Mouse (Mus musculus): ENCODE measurements around the gene Acsm2. TPM values are rescaled to one million over a fixed set of nuclear protein-coding genes. Genes with fewer than 3 reads are reported as not detected.

The Acsm2 gene
- polyA plus RNA-seq (2016; fragmentation: Nextera tagmentation; extraction: Ambion mirVana) = not detected in 2 replicates

- Histone ChIP-seq H3K9me3 (no peaks in the 10 kb centered on the region), H3K27me3 (ENCODE audit: poor library complexity, severe bottlenecking) (no peaks in the 10 kb centered on the region), H3K4me1 (no peaks in the 10 kb centered on the region), H3K27ac (no peak within 1 kb of the TSS), H3K4me3 (no peak within 1 kb of the TSS), H3K36me3 (replicated peaks) (no peaks in the 10 kb centered on the region)
- WGBS = 88% methylated on average over 1 of the region's 1 CpGs
- no peak for DNase-seq (ENCODE audit: extremely low spot score, low spot score)
Observed at GRCm38 (mm10) chr7:119554040-119554439, at the start of gene Acsm2. TSS of gene Acsm2 (plus strand) at chr7:119554340.

DNA sequence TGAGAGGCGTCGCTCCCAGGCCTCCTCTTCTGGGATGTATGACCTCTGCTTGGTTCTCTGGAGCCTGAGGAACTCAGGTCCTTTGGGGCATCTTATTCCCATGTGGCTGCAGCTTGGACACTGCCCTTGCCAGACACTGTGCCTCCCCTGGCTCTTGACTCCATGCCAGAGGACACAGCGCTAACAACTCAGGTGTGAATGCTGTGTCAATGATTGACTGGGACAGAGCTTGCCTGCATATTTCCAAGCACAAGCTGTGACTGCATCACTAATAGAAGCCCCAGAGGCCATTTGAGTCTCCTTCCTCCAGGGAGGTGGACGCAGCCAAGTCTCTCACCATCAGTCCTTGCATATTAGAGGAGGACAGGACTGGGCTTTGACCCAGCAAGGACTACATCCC is 43.0 kb upstream of the Acsm2 start:
- no peaks in the 10 kb centered on the region for H3K27me3 ChIP-seq (ENCODE audit: poor library complexity, severe bottlenecking)
- no peaks in the 10 kb centered on the region for H3K9me3 ChIP-seq
- no peaks in the 10 kb centered on the region for H3K4me1 ChIP-seq
- WGBS = 91% methylated on average over 4 of the region's 4 CpGs
- H3K36me3 ChIP-seq (replicated peaks) = no peaks in the 10 kb centered on the region
- no peak for DNase-seq (ENCODE audit: extremely low spot score, low spot score)
- H3K27ac ChIP-seq = no peak overlapping the region
- no peak overlapping the region for H3K4me3 ChIP-seq

GRCm38 (mm10) chr7:119513056-119513455 is 41.1 kb upstream of the Acsm2 start:
- DNase-seq (ENCODE audit: extremely low spot score, low spot score) = peak; percentile 47
- no peaks in the 10 kb centered on the region for H3K36me3 ChIP-seq (replicated peaks)
- 39% methylated on average over 7 of the region's 7 CpGs for WGBS
- no peaks in the 10 kb centered on the region for H3K4me1 ChIP-seq
- H3K27ac ChIP-seq = no peak overlapping the region
- H3K9me3 ChIP-seq = no peaks in the 10 kb centered on the region
- no peaks in the 10 kb centered on the region for H3K27me3 ChIP-seq (ENCODE audit: poor library complexity, severe bottlenecking)
- H3K4me3 ChIP-seq = no peak overlapping the region

- peak; percentile 20 for DNase-seq (ENCODE audit: extremely low spot score, low spot score)
- Histone ChIP-seq H3K4me1 (no peaks in the 10 kb centered on the region), H3K27me3 (ENCODE audit: poor library complexity, severe bottlenecking) (no peaks in the 10 kb centered on the region), H3K27ac (no peak overlapping the region), H3K9me3 (no peaks in the 10 kb centered on the region), H3K4me3 (no peak overlapping the region), H3K36me3 (replicated peaks) (no peaks in the 10 kb centered on the region)
- WGBS = 69% methylated on average over 10 of the region's 10 CpGs
Observed at GRCm38 (mm10) chr7:119515492-119516271, 38.5 kb upstream of the Acsm2 start.

- H3K4me1 ChIP-seq = no peaks in the 10 kb centered on the region
- H3K9me3 ChIP-seq = no peaks in the 10 kb centered on the region
- H3K27ac ChIP-seq = no peak overlapping the region
- no peaks in the 10 kb centered on the region for H3K36me3 ChIP-seq (replicated peaks)
- H3K4me3 ChIP-seq = no peak overlapping the region
- 89% methylated on average over 7 of the region's 7 CpGs for WGBS
- no peaks in the 10 kb centered on the region for H3K27me3 ChIP-seq (ENCODE audit: poor library complexity, severe bottlenecking)
- DNase-seq (ENCODE audit: extremely low spot score, low spot score) = peak; percentile 5
Observed at GRCm38 (mm10) chr7:119516272-119516558, 37.9 kb upstream of the Acsm2 start.

DNA sequence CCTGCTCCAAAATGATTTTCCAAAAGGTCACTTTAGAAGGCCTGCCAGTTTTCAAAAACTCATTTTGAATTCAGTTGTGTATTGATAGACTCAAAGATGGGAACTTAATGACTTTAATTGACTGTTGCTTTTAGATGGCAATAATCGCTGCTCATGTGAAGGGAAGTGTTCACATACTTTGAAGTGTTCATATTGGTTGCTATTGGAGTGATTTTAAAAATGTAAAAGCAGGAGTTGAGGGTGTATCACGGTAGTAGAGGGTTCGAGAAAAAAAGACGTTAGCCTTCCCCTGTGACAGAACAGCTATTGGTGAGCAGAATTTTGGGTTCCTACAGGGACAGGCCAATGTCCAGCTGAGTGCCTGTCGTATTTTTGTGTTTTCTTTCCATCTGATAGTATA is 35.0 kb upstream of the Acsm2 start, which contains the start of gene Acsm5:
TSS of gene Acsm5 (plus strand) at position 301 of the 400 bp plus-strand sequence.
- no peaks in the 10 kb centered on the region for H3K36me3 ChIP-seq (replicated peaks)
- no peaks in the 10 kb centered on the region for H3K4me1 ChIP-seq
- H3K9me3 ChIP-seq = no peaks in the 10 kb centered on the region
- WGBS = 73% methylated on average over 5 of the region's 5 CpGs
- no peak within 1 kb of the TSS for H3K4me3 ChIP-seq
- no peak within 1 kb of the TSS for H3K27ac ChIP-seq
- no peak for DNase-seq (ENCODE audit: extremely low spot score, low spot score)
- no peaks in the 10 kb centered on the region for H3K27me3 ChIP-seq (ENCODE audit: poor library complexity, severe bottlenecking)

- no peaks in the 10 kb centered on the region for H3K9me3 ChIP-seq
- WGBS = 60% methylated on average over 5 of the region's 5 CpGs
- no peaks in the 10 kb centered on the region for H3K27me3 ChIP-seq (ENCODE audit: poor library complexity, severe bottlenecking)
- H3K27ac ChIP-seq = no peak overlapping the region
- peak; percentile 62 for DNase-seq (ENCODE audit: extremely low spot score, low spot score)
- no peaks in the 10 kb centered on the region for H3K4me1 ChIP-seq
- no peak overlapping the region for H3K4me3 ChIP-seq
- H3K36me3 ChIP-seq (replicated peaks) = no peaks in the 10 kb centered on the region
Observed at GRCm38 (mm10) chr7:119519654-119520053, 34.5 kb upstream of the Acsm2 start.

DNA sequence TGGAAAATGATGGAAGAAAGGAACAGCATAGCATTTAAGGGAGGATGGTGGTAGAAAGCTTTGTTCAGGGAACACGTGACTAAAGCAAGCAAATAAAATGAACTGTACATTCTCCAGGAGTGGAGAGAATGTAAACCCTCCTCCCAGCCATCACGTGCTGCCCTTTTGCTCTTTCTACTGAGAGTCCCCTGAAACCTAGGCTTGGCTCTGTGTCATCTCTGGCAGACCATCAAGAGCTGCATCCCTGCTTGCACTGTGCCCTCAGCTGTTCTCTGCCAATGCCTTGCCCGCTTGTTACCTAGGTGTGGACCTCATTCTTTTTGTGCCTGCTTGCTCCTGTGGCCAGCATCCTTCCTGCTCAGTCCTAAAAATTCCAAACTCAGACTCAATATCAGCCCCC is 32.3 kb upstream of the Acsm2 start:
- H3K27me3 ChIP-seq (ENCODE audit: poor library complexity, severe bottlenecking) = 0 out of 2 replicates have a peak, but pooled peaks cover 5% of the 10 kb centered on the region
- DNase-seq (ENCODE audit: extremely low spot score, low spot score) = no peak
- no peak overlapping the region for H3K27ac ChIP-seq
- no peaks in the 10 kb centered on the region for H3K9me3 ChIP-seq
- peaks cover 10% of the 10 kb centered on the region for H3K4me1 ChIP-seq
- no peak overlapping the region for H3K4me3 ChIP-seq
- 86% methylated on average over 3 of the region's 3 CpGs for WGBS
- H3K36me3 ChIP-seq (replicated peaks) = no peaks in the 10 kb centered on the region

- H3K4me1 ChIP-seq = peaks cover 10% of the 10 kb centered on the region
- H3K9me3 ChIP-seq = no peaks in the 10 kb centered on the region
- 0 out of 2 replicates have a peak, but pooled peaks cover 5% of the 10 kb centered on the region for H3K27me3 ChIP-seq (ENCODE audit: poor library complexity, severe bottlenecking)
- no peaks in the 10 kb centered on the region for H3K36me3 ChIP-seq (replicated peaks)
- 88% methylated on average over 1 of the region's 1 CpGs for WGBS
- H3K4me3 ChIP-seq = no peak overlapping the region
- DNase-seq (ENCODE audit: extremely low spot score, low spot score) = no peak
- no peak overlapping the region for H3K27ac ChIP-seq
Observed at GRCm38 (mm10) chr7:119522385-119522784, 31.8 kb upstream of the Acsm2 start.

- no peak for DNase-seq (ENCODE audit: extremely low spot score, low spot score)
- H3K4me1 ChIP-seq = peaks cover 10% of the 10 kb centered on the region
- WGBS = 77% methylated on average over 4 of the region's 4 CpGs
Observed at GRCm38 (mm10) chr7:119523389-119523788, 30.8 kb upstream of the Acsm2 start, which contains the start of gene Pdilt. TSS of gene Pdilt (minus strand) at chr7:119523489.

GRCm38 (mm10) chr7:119525881-119526281 is 28.3 kb upstream of the Acsm2 start:
- H3K9me3 ChIP-seq = no peaks in the 10 kb centered on the region
- peaks cover 10% of the 10 kb centered on the region for H3K4me1 ChIP-seq
- 0 out of 2 replicates have a peak, but pooled peaks cover 5% of the 10 kb centered on the region for H3K27me3 ChIP-seq (ENCODE audit: poor library complexity, severe bottlenecking)
- 62% methylated on average over 2 of the region's 2 CpGs for WGBS
- no peak for DNase-seq (ENCODE audit: extremely low spot score, low spot score)
- H3K4me3 ChIP-seq = no peak overlapping the region
- H3K36me3 ChIP-seq (replicated peaks) = no peaks in the 10 kb centered on the region
- no peak overlapping the region for H3K27ac ChIP-seq

More at GRCm38 (mm10) chr7:119523389-119523788, 30.8 kb upstream of the Acsm2 start, which contains the start of gene Pdilt:
- H3K36me3 ChIP-seq (replicated peaks) = no peaks in the 10 kb centered on the region
- H3K9me3 ChIP-seq = no peaks in the 10 kb centered on the region
- H3K27me3 ChIP-seq (ENCODE audit: poor library complexity, severe bottlenecking) = 0 out of 2 replicates have a peak, but pooled peaks cover 5% of the 10 kb centered on the region
- no peak within 1 kb of the TSS for H3K27ac ChIP-seq
- H3K4me3 ChIP-seq = no peak within 1 kb of the TSS

- 0 out of 2 replicates have a peak, but pooled peaks cover 5% of the 10 kb centered on the region for H3K27me3 ChIP-seq (ENCODE audit: poor library complexity, severe bottlenecking)
- no peak overlapping the region for H3K27ac ChIP-seq
- H3K36me3 ChIP-seq (replicated peaks) = no peaks in the 10 kb centered on the region
- peak; percentile 13 for DNase-seq (ENCODE audit: extremely low spot score, low spot score)
- H3K9me3 ChIP-seq = no peaks in the 10 kb centered on the region
- peaks cover 10% of the 10 kb centered on the region for H3K4me1 ChIP-seq
- H3K4me3 ChIP-seq = no peak overlapping the region
- WGBS = 62% methylated on average over 13 of the region's 13 CpGs
Observed at GRCm38 (mm10) chr7:119526486-119526885, 27.7 kb upstream of the Acsm2 start.

- WGBS = 91% methylated on average over 1 of the region's 1 CpGs
- no peak overlapping the region for H3K4me3 ChIP-seq
- H3K27ac ChIP-seq = no peak overlapping the region
- 0 out of 2 replicates have a peak, but pooled peaks cover 5% of the 10 kb centered on the region for H3K27me3 ChIP-seq (ENCODE audit: poor library complexity, severe bottlenecking)
- peaks cover 10% of the 10 kb centered on the region for H3K4me1 ChIP-seq
- peak; percentile 7 for DNase-seq (ENCODE audit: extremely low spot score, low spot score)
- H3K36me3 ChIP-seq (replicated peaks) = no peaks in the 10 kb centered on the region
- no peaks in the 10 kb centered on the region for H3K9me3 ChIP-seq
Observed at GRCm38 (mm10) chr7:119527135-119527534, 27.0 kb upstream of the Acsm2 start.
